Mouse (Mus musculus): ENCODE measurements around the gene Epha6. TPM values are rescaled to one million over a fixed set of nuclear protein-coding genes. Genes with fewer than 3 reads are reported as not detected.

Gene Epha6
- total RNA-seq, 1 experiment: not detected

DNA sequence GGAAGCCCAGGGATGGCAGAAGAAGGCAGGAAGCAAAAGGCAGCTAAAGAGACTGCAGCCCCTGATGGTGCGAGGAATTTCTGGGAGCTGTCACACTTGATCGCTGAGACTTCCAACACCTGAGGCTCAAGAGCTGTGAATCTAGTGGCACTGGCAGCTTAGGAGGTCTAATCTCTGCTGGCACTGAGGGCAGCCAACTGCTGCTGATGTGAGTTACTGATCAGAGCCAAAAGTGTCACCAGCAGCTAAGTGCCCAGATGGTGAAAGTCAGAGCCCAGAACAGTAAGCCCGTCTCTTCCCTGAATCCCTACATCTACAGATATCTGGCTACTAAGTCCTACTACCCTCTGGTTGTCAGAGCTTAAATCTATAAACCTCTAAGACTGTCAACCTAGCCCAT is 518.4 kb downstream of the Epha6 start:
- no peak for DNase-seq (ENCODE audit: low read depth, low spot score)
- Histone ChIP-seq H3K4me1 (ENCODE audit: control insufficient read depth in 2 of 2, insufficient read depth in 2 of 2, low read length in 2 of 2, poor library complexity in 1 of 2) (no peaks in the 10 kb centered on the region), H3K27ac (ENCODE audit: insufficient read depth, low read depth, low read length, poor library complexity, severe bottlenecking) (no peak overlapping the region), H3K4me3 (ENCODE audit: insufficient read depth in 1 of 2, low read depth in 1 of 2, low read length in 2 of 2, poor library complexity in 1 of 2, severe bottlenecking in 1 of 2) (no peak overlapping the region), H3K9me3 (ENCODE audit: control insufficient read depth, insufficient read depth, low read depth, low read length) (no peaks in the 10 kb centered on the region), H3K36me3 (ENCODE audit: control insufficient read depth, insufficient read depth, low read length, poor library complexity, severe bottlenecking) (no peaks in the 10 kb centered on the region), H3K9ac (ENCODE audit: insufficient read depth, low read depth, low read length, poor library complexity, severe bottlenecking) (no peak overlapping the region)
- no peak for TF ChIP-seq MAFK (IDR thresholded peaks at IDR 0.05; ENCODE audit: insufficient read depth, low read depth, low read length)
- TF ChIP-seq CHD2 (IDR thresholded peaks at IDR 0.05; ENCODE audit: low read depth, low read length): no peak
- no peak for TF ChIP-seq HCFC1 (IDR thresholded peaks at IDR 0.05; ENCODE audit: borderline replicate concordance, insufficient read depth, low read length)
- TF ChIP-seq ZNF384 (IDR thresholded peaks at IDR 0.05; ENCODE audit: low read depth, low read length): no peak
- no peak for TF ChIP-seq ZC3H11A (IDR thresholded peaks at IDR 0.05; ENCODE audit: borderline replicate concordance, low read depth, low read length)
- in situ Hi-C loops (cut with MboI; ENCODE audit: low sequenced_read_pairs in 2 of 2, unreplicated experiment in 2 of 2): no loop called here

GRCm38 (mm10) chr16:60070457-60071112 is 534.7 kb downstream of the Epha6 start:
- no peak for DNase-seq (ENCODE audit: low read depth, low spot score)
- H3K36me3 ChIP-seq (ENCODE audit: control insufficient read depth, insufficient read depth, low read length, poor library complexity, severe bottlenecking): no peaks in the 10 kb centered on the region
- TF ChIP-seq ZNF384 (IDR thresholded peaks at IDR 0.05; ENCODE audit: low read depth, low read length): no peak
- no peak for TF ChIP-seq ZC3H11A (IDR thresholded peaks at IDR 0.05; ENCODE audit: borderline replicate concordance, low read depth, low read length)
- no peak for TF ChIP-seq HCFC1 (IDR thresholded peaks at IDR 0.05; ENCODE audit: borderline replicate concordance, insufficient read depth, low read length)
- no peaks in the 10 kb centered on the region for H3K4me1 ChIP-seq (ENCODE audit: control insufficient read depth in 2 of 2, insufficient read depth in 2 of 2, low read length in 2 of 2, poor library complexity in 1 of 2)
- in situ Hi-C loops (cut with MboI; ENCODE audit: low sequenced_read_pairs in 2 of 2, unreplicated experiment in 2 of 2): no loop called here
- H3K9ac ChIP-seq (ENCODE audit: insufficient read depth, low read depth, low read length, poor library complexity, severe bottlenecking): no peak overlapping the region
- no peak overlapping the region for H3K4me3 ChIP-seq (ENCODE audit: insufficient read depth in 1 of 2, low read depth in 1 of 2, low read length in 2 of 2, poor library complexity in 1 of 2, severe bottlenecking in 1 of 2)
- no peak overlapping the region for H3K27ac ChIP-seq (ENCODE audit: insufficient read depth, low read depth, low read length, poor library complexity, severe bottlenecking)
- H3K9me3 ChIP-seq (ENCODE audit: control insufficient read depth, insufficient read depth, low read depth, low read length): no peaks in the 10 kb centered on the region

- Histone ChIP-seq H3K4me3 (ENCODE audit: insufficient read depth in 1 of 2, low read depth in 1 of 2, low read length in 2 of 2, poor library complexity in 1 of 2, severe bottlenecking in 1 of 2) (no peak overlapping the region), H3K27ac (ENCODE audit: insufficient read depth, low read depth, low read length, poor library complexity, severe bottlenecking) (no peak overlapping the region), H3K4me1 (ENCODE audit: control insufficient read depth in 2 of 2, insufficient read depth in 2 of 2, low read length in 2 of 2, poor library complexity in 1 of 2) (no peaks in the 10 kb centered on the region), H3K36me3 (ENCODE audit: control insufficient read depth, insufficient read depth, low read length, poor library complexity, severe bottlenecking) (no peaks in the 10 kb centered on the region), H3K9me3 (ENCODE audit: control insufficient read depth, insufficient read depth, low read depth, low read length) (no peaks in the 10 kb centered on the region), H3K9ac (ENCODE audit: insufficient read depth, low read depth, low read length, poor library complexity, severe bottlenecking) (no peak overlapping the region)
- TF ChIP-seq MAFK (IDR thresholded peaks at IDR 0.05; ENCODE audit: insufficient read depth, low read depth, low read length) (no peak), HCFC1 (IDR thresholded peaks at IDR 0.05; ENCODE audit: borderline replicate concordance, insufficient read depth, low read length) (no peak), ZNF384 (IDR thresholded peaks at IDR 0.05; ENCODE audit: low read depth, low read length) (no peak), CHD2 (IDR thresholded peaks at IDR 0.05; ENCODE audit: low read depth, low read length) (no peak), ZC3H11A (IDR thresholded peaks at IDR 0.05; ENCODE audit: borderline replicate concordance, low read depth, low read length) (no peak)
- in situ Hi-C loops (cut with MboI; ENCODE audit: low sequenced_read_pairs in 2 of 2, unreplicated experiment in 2 of 2): no loop called here
- DNase-seq (ENCODE audit: low read depth, low spot score): no peak
Measured at GRCm38 (mm10) chr16:60043809-60044208, 561.5 kb downstream of the Epha6 start.

DNA sequence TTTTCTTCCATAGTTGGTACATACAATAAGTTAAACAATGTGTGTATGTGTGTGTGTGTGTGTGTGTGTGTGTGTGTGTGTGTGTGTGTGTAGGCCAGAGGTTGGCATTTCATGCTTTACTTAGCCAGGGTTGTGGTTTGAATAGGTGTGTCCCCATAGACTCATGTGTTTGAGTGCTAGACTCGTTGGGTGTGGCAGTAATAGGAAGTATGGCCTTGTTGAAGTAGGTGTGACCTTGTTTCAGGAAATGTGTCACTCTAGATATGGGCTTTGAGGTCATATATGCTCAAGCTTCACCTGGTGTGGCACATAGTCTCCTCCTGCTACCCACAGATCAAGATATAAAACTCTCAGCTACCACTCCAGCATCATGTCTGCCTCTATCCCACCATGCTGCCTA is 577.0 kb downstream of the Epha6 start:
- no peak for DNase-seq (ENCODE audit: low read depth, low spot score)
- Histone ChIP-seq H3K9ac (ENCODE audit: insufficient read depth, low read depth, low read length, poor library complexity, severe bottlenecking) (no peak overlapping the region), H3K9me3 (ENCODE audit: control insufficient read depth, insufficient read depth, low read depth, low read length) (no peaks in the 10 kb centered on the region), H3K4me1 (ENCODE audit: control insufficient read depth in 2 of 2, insufficient read depth in 2 of 2, low read length in 2 of 2, poor library complexity in 1 of 2) (no peaks in the 10 kb centered on the region), H3K27ac (ENCODE audit: insufficient read depth, low read depth, low read length, poor library complexity, severe bottlenecking) (no peak overlapping the region), H3K36me3 (ENCODE audit: control insufficient read depth, insufficient read depth, low read length, poor library complexity, severe bottlenecking) (no peaks in the 10 kb centered on the region), H3K4me3 (ENCODE audit: insufficient read depth in 1 of 2, low read depth in 1 of 2, low read length in 2 of 2, poor library complexity in 1 of 2, severe bottlenecking in 1 of 2) (no peak overlapping the region)
- in situ Hi-C loops (cut with MboI; ENCODE audit: low sequenced_read_pairs in 2 of 2, unreplicated experiment in 2 of 2): no loop called here
- TF ChIP-seq ZNF384 (IDR thresholded peaks at IDR 0.05; ENCODE audit: low read depth, low read length): no peak
- TF ChIP-seq HCFC1 (IDR thresholded peaks at IDR 0.05; ENCODE audit: borderline replicate concordance, insufficient read depth, low read length): no peak
- no peak for TF ChIP-seq CHD2 (IDR thresholded peaks at IDR 0.05; ENCODE audit: low read depth, low read length)
- no peak for TF ChIP-seq ZC3H11A (IDR thresholded peaks at IDR 0.05; ENCODE audit: borderline replicate concordance, low read depth, low read length)
- TF ChIP-seq MAFK (IDR thresholded peaks at IDR 0.05; ENCODE audit: insufficient read depth, low read depth, low read length): no peak

Data from ES-E14 (cell line).